Mouse (Mus musculus): ENCODE measurements around the gene Mvd. TPM values are rescaled to one million over a fixed set of nuclear protein-coding genes. Genes with fewer than 3 reads are reported as not detected.

Gene Mvd
- polyA plus RNA-seq, 1 experiment from 2014 or later: 46.3 TPM

- Histone ChIP-seq H3K9ac (ENCODE audit: low read depth, low read length) (peak overlapping the region; percentile 71), H3K4me3 (ENCODE audit: low read depth, low read length) (peak overlapping the region; percentile 48), H3K4me1 (replicated peaks; ENCODE audit: control insufficient read depth, insufficient read depth, low read length) (peaks cover 4% of the 10 kb centered on the region), H3K27me3 (ENCODE audit: control insufficient read depth, insufficient read depth, low read length) (no peaks in the 10 kb centered on the region), H3K36me3 (ENCODE audit: control insufficient read depth, insufficient read depth, low read length) (no peaks in the 10 kb centered on the region), H3K4me2 (replicated peaks; ENCODE audit: low read depth, low read length) (peak overlapping the region; percentile 53), H3K27ac (ENCODE audit: low read depth, low read length) (peak overlapping the region; percentile 91), H3K9me3 (ENCODE audit: control insufficient read depth, low read length) (no peaks in the 10 kb centered on the region)
- ATAC-seq (ENCODE audit: low FRiP score) (peak; percentile 25; the same call in 1 of the 2 replicates), DNase-seq (ENCODE audit: low spot score) (peak; percentile 78)
- WGBS: 40% methylated on average over 19 of the region's 19 CpGs
Measured at GRCm38 (mm10) chr8:122444058-122444748, 981 bp upstream of the Mvd start.

GRCm38 (mm10) chr8:122442781-122443180 lies 441 bp downstream of the Mvd start:
- WGBS: 2% methylated on average over 11 of the region's 12 CpGs
- H3K36me3 ChIP-seq (ENCODE audit: control insufficient read depth, insufficient read depth, low read length): no peaks in the 10 kb centered on the region
- H3K9ac ChIP-seq (ENCODE audit: low read depth, low read length): peak overlapping the region; percentile 60
- ATAC-seq (ENCODE audit: low FRiP score): peak; percentile 37
- no peak for DNase-seq (ENCODE audit: low spot score)
- H3K27ac ChIP-seq (ENCODE audit: low read depth, low read length): peak overlapping the region; percentile 68
- H3K27me3 ChIP-seq (ENCODE audit: control insufficient read depth, insufficient read depth, low read length): no peaks in the 10 kb centered on the region
- peak overlapping the region; percentile 53 for H3K4me2 ChIP-seq (replicated peaks; ENCODE audit: low read depth, low read length)
- H3K4me3 ChIP-seq (ENCODE audit: low read depth, low read length): peak overlapping the region; percentile 48
- no peaks in the 10 kb centered on the region for H3K9me3 ChIP-seq (ENCODE audit: control insufficient read depth, low read length)
- peaks cover 4% of the 10 kb centered on the region for H3K4me1 ChIP-seq (replicated peaks; ENCODE audit: control insufficient read depth, insufficient read depth, low read length)

GRCm38 (mm10) chr8:122442356-122442755 lies 866 bp downstream of the Mvd start:
- WGBS: 28% methylated on average over 7 of the region's 7 CpGs
- no peak for ATAC-seq (ENCODE audit: low FRiP score)
- H3K27ac ChIP-seq (ENCODE audit: low read depth, low read length): peak overlapping the region; percentile 68
- no peaks in the 10 kb centered on the region for H3K36me3 ChIP-seq (ENCODE audit: control insufficient read depth, insufficient read depth, low read length)
- H3K4me1 ChIP-seq (replicated peaks; ENCODE audit: control insufficient read depth, insufficient read depth, low read length): peaks cover 4% of the 10 kb centered on the region
- peak overlapping the region; percentile 60; the same call in 1 of the 2 replicates for H3K9ac ChIP-seq (ENCODE audit: low read depth, low read length)
- H3K27me3 ChIP-seq (ENCODE audit: control insufficient read depth, insufficient read depth, low read length): no peaks in the 10 kb centered on the region
- DNase-seq (ENCODE audit: low spot score): no peak
- no peaks in the 10 kb centered on the region for H3K9me3 ChIP-seq (ENCODE audit: control insufficient read depth, low read length)
- peak overlapping the region; percentile 48 for H3K4me3 ChIP-seq (ENCODE audit: low read depth, low read length)
- H3K4me2 ChIP-seq (replicated peaks; ENCODE audit: low read depth, low read length): peak overlapping the region; percentile 53

GRCm38 (mm10) chr8:122441326-122441725 lies 1.9 kb downstream of the Mvd start:
- ATAC-seq (ENCODE audit: low FRiP score) (no peak), DNase-seq (ENCODE audit: low spot score) (no peak)
- no peaks in the 10 kb centered on the region for H3K27me3 ChIP-seq (ENCODE audit: control insufficient read depth, insufficient read depth, low read length)
- 0 out of 2 replicates have a peak, but pooled peaks cover 2% of the 10 kb centered on the region for H3K36me3 ChIP-seq (ENCODE audit: control insufficient read depth, insufficient read depth, low read length)
- H3K9me3 ChIP-seq (ENCODE audit: control insufficient read depth, low read length): no peaks in the 10 kb centered on the region
- 100% methylated on average over 1 of the region's 1 CpGs for WGBS
- H3K4me1 ChIP-seq (replicated peaks; ENCODE audit: control insufficient read depth, insufficient read depth, low read length): peaks cover 4% of the 10 kb centered on the region
- no peak overlapping the region for H3K4me3 ChIP-seq (ENCODE audit: low read depth, low read length)
- no peak overlapping the region for H3K9ac ChIP-seq (ENCODE audit: low read depth, low read length)
- H3K4me2 ChIP-seq (replicated peaks; ENCODE audit: low read depth, low read length): no peak overlapping the region
- H3K27ac ChIP-seq (ENCODE audit: low read depth, low read length): no peak overlapping the region

- Histone ChIP-seq H3K4me2 (replicated peaks; ENCODE audit: low read depth, low read length) (no peak overlapping the region), H3K4me3 (ENCODE audit: low read depth, low read length) (no peak overlapping the region), H3K27ac (ENCODE audit: low read depth, low read length) (no peak overlapping the region), H3K36me3 (ENCODE audit: control insufficient read depth, insufficient read depth, low read length) (0 out of 2 replicates have a peak, but pooled peaks cover 9% of the 10 kb centered on the region), H3K9ac (ENCODE audit: low read depth, low read length) (no peak overlapping the region), H3K9me3 (ENCODE audit: control insufficient read depth, low read length) (no peaks in the 10 kb centered on the region), H3K4me1 (replicated peaks; ENCODE audit: control insufficient read depth, insufficient read depth, low read length) (peaks cover 4% of the 10 kb centered on the region), H3K27me3 (ENCODE audit: control insufficient read depth, insufficient read depth, low read length) (no peaks in the 10 kb centered on the region)
- ATAC-seq (ENCODE audit: low FRiP score) (no peak), DNase-seq (ENCODE audit: low spot score) (no peak)
- WGBS: 94% methylated on average over 16 of the region's 16 CpGs
Measured at GRCm38 (mm10) chr8:122439336-122439735, 3.9 kb downstream of the Mvd start.

GRCm38 (mm10) chr8:122437708-122438331 lies 5.4 kb downstream of the Mvd start:
- H3K4me1 ChIP-seq (replicated peaks; ENCODE audit: control insufficient read depth, insufficient read depth, low read length): peaks cover 5% of the 10 kb centered on the region
- no peak for DNase-seq (ENCODE audit: low spot score)
- 0 out of 2 replicates have a peak, but pooled peaks cover 9% of the 10 kb centered on the region for H3K36me3 ChIP-seq (ENCODE audit: control insufficient read depth, insufficient read depth, low read length)
- WGBS: 90% methylated on average over 13 of the region's 13 CpGs
- H3K4me2 ChIP-seq (replicated peaks; ENCODE audit: low read depth, low read length): no peak overlapping the region
- H3K4me3 ChIP-seq (ENCODE audit: low read depth, low read length): no peak overlapping the region
- H3K27me3 ChIP-seq (ENCODE audit: control insufficient read depth, insufficient read depth, low read length): no peaks in the 10 kb centered on the region
- H3K9ac ChIP-seq (ENCODE audit: low read depth, low read length): no peak overlapping the region
- H3K27ac ChIP-seq (ENCODE audit: low read depth, low read length): no peak overlapping the region
- no peaks in the 10 kb centered on the region for H3K9me3 ChIP-seq (ENCODE audit: control insufficient read depth, low read length)
- no peak for ATAC-seq (ENCODE audit: low FRiP score)

GRCm38 (mm10) chr8:122436586-122437125 lies 6.6 kb downstream of the Mvd start:
- ATAC-seq (ENCODE audit: low FRiP score): no peak
- Histone ChIP-seq H3K36me3 (ENCODE audit: control insufficient read depth, insufficient read depth, low read length) (0 out of 2 replicates have a peak, but pooled peaks cover 9% of the 10 kb centered on the region), H3K4me2 (replicated peaks; ENCODE audit: low read depth, low read length) (no peak overlapping the region), H3K4me3 (ENCODE audit: low read depth, low read length) (no peak overlapping the region), H3K9ac (ENCODE audit: low read depth, low read length) (no peak overlapping the region), H3K27me3 (ENCODE audit: control insufficient read depth, insufficient read depth, low read length) (no peaks in the 10 kb centered on the region), H3K27ac (ENCODE audit: low read depth, low read length) (no peak overlapping the region), H3K9me3 (ENCODE audit: control insufficient read depth, low read length) (no peaks in the 10 kb centered on the region), H3K4me1 (replicated peaks; ENCODE audit: control insufficient read depth, insufficient read depth, low read length) (peaks cover 11% of the 10 kb centered on the region; the same call in 1 of the 2 replicates)
- no peak for DNase-seq (ENCODE audit: low spot score)
- 87% methylated on average over 20 of the region's 20 CpGs for WGBS

GRCm38 (mm10) chr8:122436146-122436545 lies 7.1 kb downstream of the Mvd start:
- WGBS: 98% methylated on average over 9 of the region's 9 CpGs
- Histone ChIP-seq H3K4me3 (ENCODE audit: low read depth, low read length) (no peak overlapping the region), H3K9me3 (ENCODE audit: control insufficient read depth, low read length) (no peaks in the 10 kb centered on the region), H3K9ac (ENCODE audit: low read depth, low read length) (no peak overlapping the region), H3K27me3 (ENCODE audit: control insufficient read depth, insufficient read depth, low read length) (no peaks in the 10 kb centered on the region), H3K36me3 (ENCODE audit: control insufficient read depth, insufficient read depth, low read length) (0 out of 2 replicates have a peak, but pooled peaks cover 9% of the 10 kb centered on the region), H3K4me1 (replicated peaks; ENCODE audit: control insufficient read depth, insufficient read depth, low read length) (peaks cover 11% of the 10 kb centered on the region; the same call in 1 of the 2 replicates), H3K4me2 (replicated peaks; ENCODE audit: low read depth, low read length) (no peak overlapping the region), H3K27ac (ENCODE audit: low read depth, low read length) (no peak overlapping the region)
- DNase-seq (ENCODE audit: low spot score): no peak
- no peak for ATAC-seq (ENCODE audit: low FRiP score)
